Mouse (Mus musculus): ENCODE measurements around the gene Odf4. TPM values are rescaled to one million over a fixed set of nuclear protein-coding genes. Genes with fewer than 3 reads are reported as not detected.

The Odf4 gene
- polyA plus RNA-seq, 1 experiment from 2014 or later, result not detected

- peak overlapping the region; percentile 77 for H3K9ac ChIP-seq (ENCODE audit: low read depth, low read length)
- DNase-seq (ENCODE audit: low spot score), result no peak
- no peak for ATAC-seq (replicated peaks; ENCODE audit: low FRiP score)
- H3K36me3 ChIP-seq (ENCODE audit: control insufficient read depth, insufficient read depth, low read length), result peaks cover 45% of the 10 kb centered on the region
- H3K4me1 ChIP-seq (replicated peaks; ENCODE audit: control insufficient read depth, insufficient read depth, low read length), result peaks cover 27% of the 10 kb centered on the region
- no peaks in the 10 kb centered on the region for H3K27me3 ChIP-seq (replicated peaks; ENCODE audit: control insufficient read depth, insufficient read depth, low read length)
- 70% methylated on average over 5 of the region's 5 CpGs for WGBS
- H3K4me2 ChIP-seq, result peak overlapping the region; percentile 91
- H3K4me3 ChIP-seq (ENCODE audit: low read depth, low read length), result peak overlapping the region; percentile 64
- H3K27ac ChIP-seq (ENCODE audit: low read depth, low read length), result peak overlapping the region; percentile 79
- no peaks in the 10 kb centered on the region for H3K9me3 ChIP-seq (ENCODE audit: control insufficient read depth, low read length)
Observed at GRCm38 (mm10) chr11:68902823-68903222, 24.1 kb downstream of the Odf4 start.

- DNase-seq (ENCODE audit: low spot score), result no peak
- ATAC-seq (replicated peaks; ENCODE audit: low FRiP score), result no peak
- no peaks in the 10 kb centered on the region for H3K27me3 ChIP-seq (replicated peaks; ENCODE audit: control insufficient read depth, insufficient read depth, low read length)
- peak overlapping the region; percentile 79 for H3K27ac ChIP-seq (ENCODE audit: low read depth, low read length)
- H3K9ac ChIP-seq (ENCODE audit: low read depth, low read length), result peak overlapping the region; percentile 77
- no peaks in the 10 kb centered on the region for H3K9me3 ChIP-seq (ENCODE audit: control insufficient read depth, low read length)
- WGBS, result 1% methylated on average over 11 of the region's 11 CpGs
- H3K4me1 ChIP-seq (replicated peaks; ENCODE audit: control insufficient read depth, insufficient read depth, low read length), result peaks cover 27% of the 10 kb centered on the region
- peak overlapping the region; percentile 64 for H3K4me3 ChIP-seq (ENCODE audit: low read depth, low read length)
- H3K36me3 ChIP-seq (ENCODE audit: control insufficient read depth, insufficient read depth, low read length), result peaks cover 45% of the 10 kb centered on the region
- H3K4me2 ChIP-seq, result peak overlapping the region; percentile 91
Observed at GRCm38 (mm10) chr11:68902367-68902766, 24.5 kb downstream of the Odf4 start.

- WGBS, result under 1% methylated on average over 10 of the region's 10 CpGs
- DNase-seq (ENCODE audit: low spot score) (no peak), ATAC-seq (replicated peaks; ENCODE audit: low FRiP score) (no peak)
- peak overlapping the region; percentile 77 for H3K9ac ChIP-seq (ENCODE audit: low read depth, low read length)
- H3K4me1 ChIP-seq (replicated peaks; ENCODE audit: control insufficient read depth, insufficient read depth, low read length), result peaks cover 30% of the 10 kb centered on the region
- no peaks in the 10 kb centered on the region for H3K27me3 ChIP-seq (replicated peaks; ENCODE audit: control insufficient read depth, insufficient read depth, low read length)
- peak overlapping the region; percentile 91 for H3K4me2 ChIP-seq
- peaks cover 44% of the 10 kb centered on the region for H3K36me3 ChIP-seq (ENCODE audit: control insufficient read depth, insufficient read depth, low read length)
- H3K4me3 ChIP-seq (ENCODE audit: low read depth, low read length), result peak overlapping the region; percentile 64
- H3K9me3 ChIP-seq (ENCODE audit: control insufficient read depth, low read length), result no peaks in the 10 kb centered on the region
- peak overlapping the region; percentile 79 for H3K27ac ChIP-seq (ENCODE audit: low read depth, low read length)
Observed at GRCm38 (mm10) chr11:68902047-68902364, 24.9 kb downstream of the Odf4 start.

- WGBS, result under 1% methylated on average over 52 of the region's 52 CpGs
- H3K4me1 ChIP-seq (replicated peaks; ENCODE audit: control insufficient read depth, insufficient read depth, low read length), result peaks cover 31% of the 10 kb centered on the region
Observed at GRCm38 (mm10) chr11:68901351-68902046, 25.4 kb downstream of the Odf4 start, which contains the start of gene Rpl26. TSS of gene Rpl26 (plus strand) at chr11:68901583.

GRCm38 (mm10) chr11:68900519-68901350, 26.1 kb downstream of the Odf4 start:
- Histone ChIP-seq H3K4me2 (peak overlapping the region; percentile 75), H3K27ac (ENCODE audit: low read depth, low read length) (0 out of 2 replicates have a peak overlapping the region, but pooled peaks have one; percentile 33), H3K36me3 (ENCODE audit: control insufficient read depth, insufficient read depth, low read length) (peaks cover 32% of the 10 kb centered on the region), H3K4me3 (ENCODE audit: low read depth, low read length) (peak overlapping the region; percentile 64), H3K27me3 (replicated peaks; ENCODE audit: control insufficient read depth, insufficient read depth, low read length) (no peaks in the 10 kb centered on the region), H3K9ac (ENCODE audit: low read depth, low read length) (peak overlapping the region; percentile 64), H3K9me3 (ENCODE audit: control insufficient read depth, low read length) (no peaks in the 10 kb centered on the region), H3K4me1 (replicated peaks; ENCODE audit: control insufficient read depth, insufficient read depth, low read length) (peaks cover 31% of the 10 kb centered on the region)
- DNase-seq (ENCODE audit: low spot score), result no peak
- no peak for ATAC-seq (replicated peaks; ENCODE audit: low FRiP score)
- 31% methylated on average over 31 of the region's 31 CpGs for WGBS

More at GRCm38 (mm10) chr11:68901351-68902046, 25.4 kb downstream of the Odf4 start, which contains the start of gene Rpl26:
- peak; percentile 75 for ATAC-seq (replicated peaks; ENCODE audit: low FRiP score)
- Histone ChIP-seq H3K9me3 (ENCODE audit: control insufficient read depth, low read length) (no peaks in the 10 kb centered on the region), H3K9ac (ENCODE audit: low read depth, low read length) (peak within 1 kb of the TSS; percentile 77), H3K27ac (ENCODE audit: low read depth, low read length) (peak within 1 kb of the TSS; percentile 79), H3K4me2 (peak within 1 kb of the TSS; percentile 91), H3K36me3 (ENCODE audit: control insufficient read depth, insufficient read depth, low read length) (peaks cover 39% of the 10 kb centered on the region), H3K4me3 (ENCODE audit: low read depth, low read length) (peak within 1 kb of the TSS; percentile 64), H3K27me3 (replicated peaks; ENCODE audit: control insufficient read depth, insufficient read depth, low read length) (no peaks in the 10 kb centered on the region)
- peak; percentile 99 for DNase-seq (ENCODE audit: low spot score)

- Histone ChIP-seq H3K4me1 (replicated peaks; ENCODE audit: control insufficient read depth, insufficient read depth, low read length) (peaks cover 31% of the 10 kb centered on the region), H3K4me2 (no peak overlapping the region)
Observed at GRCm38 (mm10) chr11:68899815-68900214, 27.1 kb downstream of the Odf4 start.

GRCm38 (mm10) chr11:68898790-68899189, 28.1 kb downstream of the Odf4 start:
- no peaks in the 10 kb centered on the region for H3K9me3 ChIP-seq (ENCODE audit: control insufficient read depth, low read length)
- no peak for DNase-seq (ENCODE audit: low spot score)
- 47% methylated on average over 6 of the region's 6 CpGs for WGBS
- no peak overlapping the region; the same call in 1 of the 2 replicates for H3K27ac ChIP-seq (ENCODE audit: low read depth, low read length)
- H3K36me3 ChIP-seq (ENCODE audit: control insufficient read depth, insufficient read depth, low read length), result peaks cover 14% of the 10 kb centered on the region
- H3K4me1 ChIP-seq (replicated peaks; ENCODE audit: control insufficient read depth, insufficient read depth, low read length), result peaks cover 31% of the 10 kb centered on the region
- H3K4me2 ChIP-seq, result peak overlapping the region; percentile 17
- H3K4me3 ChIP-seq (ENCODE audit: low read depth, low read length), result no peak overlapping the region
- H3K27me3 ChIP-seq (replicated peaks; ENCODE audit: control insufficient read depth, insufficient read depth, low read length), result no peaks in the 10 kb centered on the region
- H3K9ac ChIP-seq (ENCODE audit: low read depth, low read length), result 0 out of 2 replicates have a peak overlapping the region, but pooled peaks have one; percentile 8
- ATAC-seq (replicated peaks; ENCODE audit: low FRiP score), result peak; percentile 24; the same call in 1 of the 2 replicates

More at GRCm38 (mm10) chr11:68899815-68900214, 27.1 kb downstream of the Odf4 start:
- no peak overlapping the region for H3K27ac ChIP-seq (ENCODE audit: low read depth, low read length)
- H3K36me3 ChIP-seq (ENCODE audit: control insufficient read depth, insufficient read depth, low read length), result peaks cover 23% of the 10 kb centered on the region
- no peak overlapping the region for H3K9ac ChIP-seq (ENCODE audit: low read depth, low read length)
- no peaks in the 10 kb centered on the region for H3K27me3 ChIP-seq (replicated peaks; ENCODE audit: control insufficient read depth, insufficient read depth, low read length)
- no peaks in the 10 kb centered on the region for H3K9me3 ChIP-seq (ENCODE audit: control insufficient read depth, low read length)
- ATAC-seq (replicated peaks; ENCODE audit: low FRiP score) (no peak), DNase-seq (ENCODE audit: low spot score) (no peak)
- H3K4me3 ChIP-seq (ENCODE audit: low read depth, low read length), result no peak overlapping the region
- 78% methylated on average over 8 of the region's 8 CpGs for WGBS

GRCm38 (mm10) chr11:68897838-68898237, 29.0 kb downstream of the Odf4 start:
- no peak overlapping the region for H3K4me3 ChIP-seq (ENCODE audit: low read depth, low read length)
- no peak overlapping the region for H3K27ac ChIP-seq (ENCODE audit: low read depth, low read length)
- DNase-seq (ENCODE audit: low spot score) (no peak), ATAC-seq (replicated peaks; ENCODE audit: low FRiP score) (no peak)
- H3K4me1 ChIP-seq (replicated peaks; ENCODE audit: control insufficient read depth, insufficient read depth, low read length), result peaks cover 24% of the 10 kb centered on the region
- H3K27me3 ChIP-seq (replicated peaks; ENCODE audit: control insufficient read depth, insufficient read depth, low read length), result no peaks in the 10 kb centered on the region
- H3K9ac ChIP-seq (ENCODE audit: low read depth, low read length), result no peak overlapping the region
- H3K9me3 ChIP-seq (ENCODE audit: control insufficient read depth, low read length), result no peaks in the 10 kb centered on the region
- 61% methylated on average over 6 of the region's 6 CpGs for WGBS
- peaks cover 4% of the 10 kb centered on the region for H3K36me3 ChIP-seq (ENCODE audit: control insufficient read depth, insufficient read depth, low read length)
- H3K4me2 ChIP-seq, result no peak overlapping the region; the same call in 1 of the 2 replicates
